Mouse (Mus musculus) heart, adult 9 months (tissue): ENCODE measurements around the gene Mfrp.

Experiments
- DNase-seq, 2 experiments: peaks; one replicate each; pipeline ENCODE4 v3.0.0; 2022; ENCODE audit warnings: low spot score in 2 of 2

The Mfrp gene

DNA sequence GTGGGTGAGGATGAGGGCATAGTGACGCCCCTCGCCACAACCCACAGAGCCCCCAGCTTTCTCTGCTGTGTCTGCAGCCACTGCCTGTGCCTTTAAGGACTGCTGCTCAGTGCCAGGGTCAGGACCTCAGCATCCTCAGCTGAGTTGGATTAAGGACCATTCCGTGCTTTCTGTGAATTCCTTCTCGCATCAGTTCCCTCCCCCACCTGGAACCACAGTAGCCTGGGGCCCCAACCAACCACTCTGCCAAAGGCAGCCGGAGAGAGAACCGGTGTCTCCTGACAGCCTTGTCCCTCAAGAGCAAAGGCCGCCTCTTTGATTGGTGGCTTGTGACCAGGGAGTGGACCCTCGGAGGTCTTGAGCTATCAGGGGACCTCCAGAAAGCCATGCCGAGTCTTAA lies at the start of gene Mfrp:
TSS of gene Mfrp (plus strand) at position 240 of the 400 bp plus-strand sequence.
- no peak for DNase-seq

- no peak for DNase-seq
Measured at GRCm38 (mm10) chr9:44052855-44053254, 48.7 kb upstream of the Mfrp start.

DNA sequence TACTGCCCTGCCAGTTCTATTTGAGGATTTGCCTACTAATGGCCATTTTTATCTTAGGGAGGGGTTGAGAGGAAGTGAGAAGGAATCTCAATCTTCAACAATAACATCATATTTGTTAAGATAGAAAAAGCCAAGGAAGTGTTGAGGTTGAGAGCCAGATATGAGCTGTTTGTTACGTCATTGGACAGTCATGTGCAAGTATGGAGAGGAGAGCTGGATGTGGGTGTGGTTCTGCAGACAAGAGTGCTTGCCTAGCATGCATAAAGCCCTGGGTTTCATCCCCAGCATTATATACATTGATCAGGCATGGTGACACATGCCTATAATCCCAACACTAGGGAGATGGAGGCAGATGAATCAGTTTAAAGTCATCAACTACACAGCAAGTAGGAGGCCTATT lies 47.6 kb upstream of the Mfrp start:
- no peak for DNase-seq

DNA sequence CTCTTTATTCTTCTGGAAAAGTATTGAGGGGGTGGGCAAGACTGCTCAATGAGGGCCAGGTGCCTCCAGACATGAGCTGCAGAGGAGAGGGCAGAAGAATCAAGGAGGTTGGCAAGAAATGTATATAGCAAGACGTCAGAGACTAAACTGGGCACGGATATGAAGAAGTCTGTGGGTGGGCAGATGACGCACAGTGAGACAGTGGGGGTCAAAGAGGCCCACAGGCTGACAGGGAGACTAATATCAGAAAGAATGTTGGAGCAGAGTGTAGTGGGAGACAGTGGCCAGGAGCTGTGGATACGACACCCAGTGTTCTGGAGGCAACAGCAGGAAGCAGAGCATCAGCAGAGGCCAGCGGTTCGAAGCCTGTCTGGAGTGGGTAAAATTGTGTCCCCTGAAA lies 42.9 kb upstream of the Mfrp start:
- DNase-seq, result no peak

GRCm38 (mm10) chr9:44065177-44065576 lies 36.4 kb upstream of the Mfrp start:
- DNase-seq, result no peak

- peak; percentile 98 to 99 for DNase-seq
Measured at GRCm38 (mm10) chr9:44066785-44067225, 34.7 kb upstream of the Mfrp start, which contains the start of gene Usp2. TSS of gene Usp2 (plus strand) at chr9:44067021.

GRCm38 (mm10) chr9:44067241-44067959 lies 34.1 kb upstream of the Mfrp start:
- peak in 1 of 2 experiments; percentile 40 for DNase-seq

DNA sequence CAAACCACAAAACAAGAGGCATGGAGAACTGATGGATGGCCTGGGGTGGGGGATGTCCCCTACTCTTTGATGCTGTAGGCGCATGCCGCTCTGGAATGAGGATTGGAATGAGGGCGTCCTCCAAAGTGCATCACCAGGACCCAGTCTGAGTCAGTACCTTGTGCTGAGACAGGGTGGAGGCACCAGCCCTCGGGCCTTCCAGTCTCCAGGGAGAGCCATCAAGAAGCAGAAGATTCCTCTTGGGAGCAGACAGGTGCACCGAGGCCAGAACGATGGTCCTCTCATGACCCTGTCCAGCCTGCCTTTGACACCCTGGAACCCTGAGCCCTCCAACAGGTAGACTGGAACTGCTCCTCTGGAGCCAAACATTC lies 33.6 kb upstream of the Mfrp start:
- peak in 1 of 2 experiments; percentile 17 for DNase-seq

- DNase-seq, result peak in 1 of 2 experiments; percentile 25
Measured at GRCm38 (mm10) chr9:44069252-44069651, 32.3 kb upstream of the Mfrp start.

DNA sequence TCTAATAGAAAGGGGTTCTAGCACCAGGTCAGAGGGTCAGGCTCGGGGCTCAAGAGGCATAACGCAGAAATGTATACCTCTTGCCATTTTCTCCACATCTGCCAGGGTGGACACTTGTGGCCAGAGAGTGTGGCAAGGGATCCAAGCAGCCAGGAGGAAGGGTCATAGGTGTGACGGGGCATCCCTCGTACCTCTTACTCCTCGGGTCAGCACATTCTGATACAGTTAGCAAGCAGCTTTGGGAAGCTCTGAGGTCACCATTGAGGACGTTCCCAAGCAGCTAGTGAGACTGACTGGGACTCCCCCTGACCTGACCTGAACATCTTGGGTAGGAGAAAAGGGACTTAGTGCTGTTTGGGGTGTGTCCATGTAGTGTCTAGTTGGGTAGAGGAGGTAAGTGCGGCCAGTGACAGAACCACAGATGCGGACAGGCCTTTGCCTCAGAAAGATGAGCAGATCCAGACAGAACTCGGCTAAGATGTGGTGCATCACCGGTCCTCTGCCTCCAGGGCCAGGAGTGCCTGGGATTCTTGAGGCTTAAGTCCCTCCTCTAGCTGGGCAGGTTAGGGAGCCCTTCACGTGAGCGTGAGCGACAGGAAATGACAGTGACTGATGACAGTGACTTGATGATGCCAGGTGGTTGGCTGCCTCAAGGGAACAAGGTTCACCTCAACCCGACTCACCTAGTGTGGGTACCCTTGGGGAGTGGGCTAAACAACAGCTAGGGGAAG lies 31.3 kb upstream of the Mfrp start:
- DNase-seq, result peak in 1 of 2 experiments; percentile 14

GRCm38 (mm10) chr9:44070844-44071231 lies 30.7 kb upstream of the Mfrp start:
- no peak for DNase-seq

DNA sequence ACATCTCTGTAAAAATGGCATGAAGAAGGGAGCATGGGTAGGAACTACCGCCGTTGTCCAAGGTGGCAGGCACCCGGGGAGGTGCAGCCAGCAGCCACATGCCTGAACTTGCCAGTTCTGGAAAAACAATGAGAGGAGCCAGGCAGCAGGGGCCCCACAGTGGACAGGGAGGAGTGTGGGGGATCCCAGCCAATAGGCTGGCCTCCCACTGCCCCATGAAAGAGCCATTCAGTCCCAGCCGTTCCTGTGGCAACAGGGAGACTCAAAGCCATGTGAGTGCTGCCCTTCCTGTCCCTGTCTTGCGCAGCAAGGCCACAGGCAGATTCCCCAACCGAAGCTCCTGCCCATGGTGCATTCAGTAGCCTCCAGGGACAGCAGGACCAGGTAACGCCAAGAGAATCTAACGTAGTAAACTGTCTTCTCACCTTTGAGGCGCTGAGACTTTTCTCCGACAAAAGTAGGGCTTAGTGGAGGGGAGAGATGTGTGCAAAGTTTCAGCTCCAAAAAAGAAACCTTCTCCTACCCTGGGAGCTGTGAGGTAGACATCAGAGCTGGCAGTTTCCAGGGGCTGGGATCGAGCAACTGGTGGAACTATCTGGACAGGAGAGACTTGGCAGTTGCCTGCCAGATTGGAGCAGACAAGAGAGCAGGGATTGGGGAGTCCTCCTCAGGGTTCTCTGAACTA lies 29.5 kb upstream of the Mfrp start:
- peak; percentile 52 to 61 for DNase-seq

- DNase-seq, result peak; percentile 71 to 80
Measured at GRCm38 (mm10) chr9:44072599-44072915, 29.0 kb upstream of the Mfrp start.

- DNase-seq, result no peak
Measured at GRCm38 (mm10) chr9:44073115-44073514, 28.4 kb upstream of the Mfrp start.

DNA sequence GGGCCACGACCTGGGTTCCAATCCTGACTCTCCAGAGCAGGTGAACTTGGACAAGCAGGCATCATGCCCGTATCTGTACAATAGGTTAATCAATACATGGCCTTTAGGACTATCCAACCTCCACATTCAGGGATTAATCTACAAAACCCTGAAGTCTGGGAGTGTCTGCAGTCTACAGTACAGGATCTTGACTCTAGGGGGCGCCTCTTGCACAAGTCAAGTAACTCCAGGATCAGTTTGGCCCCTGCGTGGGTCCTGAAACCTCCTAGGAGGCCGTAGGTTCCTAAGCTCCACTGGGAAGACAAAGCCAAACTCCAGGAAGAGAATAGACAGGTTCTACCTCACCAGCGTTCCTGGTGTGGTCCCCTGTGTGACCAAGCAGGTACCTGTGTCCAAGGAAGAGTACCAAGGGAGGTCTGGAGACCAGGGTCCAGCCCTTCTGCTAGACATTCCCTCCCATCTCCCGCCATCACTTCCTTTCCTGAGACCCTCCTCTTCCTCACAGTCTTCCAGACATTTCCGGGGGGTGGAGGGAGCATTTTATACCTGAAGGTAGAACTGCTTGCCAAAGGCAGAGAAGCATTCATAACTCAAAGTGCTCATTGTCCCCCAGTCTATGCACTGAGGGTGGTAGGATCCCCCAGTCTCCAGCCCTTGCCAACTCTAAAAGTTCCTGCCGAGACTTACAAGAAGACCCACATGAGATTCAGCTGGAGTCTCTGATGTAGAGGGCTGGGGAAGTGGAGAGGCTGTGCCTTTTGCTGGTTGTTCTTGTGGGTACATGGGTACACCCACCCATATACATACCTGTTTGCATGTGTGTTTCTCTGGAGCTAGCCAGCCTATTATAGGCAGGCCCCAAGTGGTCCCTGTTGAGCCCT lies 26.9 kb upstream of the Mfrp start:
- no peak for DNase-seq

- no peak for DNase-seq
Measured at GRCm38 (mm10) chr9:44075276-44075995, 26.1 kb upstream of the Mfrp start.

GRCm38 (mm10) chr9:44075996-44076763 lies 25.3 kb upstream of the Mfrp start:
- no peak for DNase-seq

DNA sequence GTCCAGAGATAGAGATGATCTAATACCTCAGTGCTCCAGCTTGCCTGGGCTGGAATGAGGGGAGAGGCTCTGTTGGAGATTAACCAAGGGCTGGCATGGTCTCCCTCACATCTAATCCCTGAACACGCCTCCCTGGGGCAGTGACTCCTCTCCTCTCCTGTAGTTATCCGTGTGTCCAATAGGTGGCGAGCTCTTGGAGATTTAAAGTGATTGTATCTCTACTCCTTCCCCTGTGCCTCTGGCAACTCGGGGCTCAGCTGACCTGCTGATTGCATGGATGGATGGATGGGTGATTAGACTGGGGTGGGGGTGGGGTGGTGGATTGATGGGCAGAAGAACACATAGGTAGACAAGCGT lies 24.8 kb upstream of the Mfrp start:
- DNase-seq, result peak in 1 of 2 experiments; percentile 78

GRCm38 (mm10) chr9:44077266-44077910 lies 24.1 kb upstream of the Mfrp start:
- DNase-seq, result no peak
